Mouse (Mus musculus) stomach, postnatal 0 days (tissue): ENCODE results near the gene Bach2. TPM values are rescaled to one million over a fixed set of nuclear protein-coding genes. Genes with fewer than 3 reads are reported as not detected.

Experiments
- ATAC-seq: fragments of 200-750 bp; cut with Nextera tagmentation; 2 replicates; pipeline ENCODE4 v1.8.0; 2017; ENCODE audit not compliant: low FRiP score, low TSS enrichment
- DNase-seq: peaks from one replicate; pipeline ENCODE4 v3.0.0-alpha.2; 2016; ENCODE audit warnings: low spot score
- H3K27ac ChIP-seq: fragments of 300-500 bp; sonication (generic); replicated peaks from 2 replicates; pipeline ENCODE4 v1.5.1; 2014; ENCODE audit warnings: mild to moderate bottlenecking, control low read depth
- H3K27me3 ChIP-seq: fragments of 300-500 bp; sonication (generic); 2 replicates; pipeline ENCODE4 v1.6.1; 2014; ENCODE audit warnings: low read length; ENCODE audit not compliant: control insufficient read depth, insufficient read depth
- H3K36me3 ChIP-seq: fragments of 300-500 bp; sonication (generic); 2 replicates; pipeline ENCODE4 v1.6.1; 2014; ENCODE audit warnings: low read length, mixed read lengths; ENCODE audit not compliant: control insufficient read depth, insufficient read depth
- H3K4me1 ChIP-seq: fragments of 300-500 bp; sonication (generic); replicated peaks from 2 replicates; pipeline ENCODE4 v1.6.1; 2014; ENCODE audit warnings: antibody characterized with exemption; ENCODE audit not compliant: control insufficient read depth, insufficient read depth
- H3K4me2 ChIP-seq: fragments of 300-500 bp; sonication (generic); replicated peaks from 2 replicates; pipeline ENCODE4 v1.6.1; 2014; ENCODE audit warnings: low read depth, mild to moderate bottlenecking, control low read depth, moderate library complexity
- H3K4me3 ChIP-seq: fragments of 300-500 bp; sonication (generic); 2 replicates; pipeline ENCODE4 v1.5.1; 2014; ENCODE audit warnings: low read depth, low read length, control low read depth
- H3K9ac ChIP-seq: fragments of 300-500 bp; sonication (generic); 2 replicates; pipeline ENCODE4 v1.6.1; 2014; ENCODE audit warnings: mild to moderate bottlenecking, low read length, control low read depth, mixed read lengths
- H3K9me3 ChIP-seq: fragments of 300-500 bp; sonication (generic); 2 replicates; pipeline ENCODE4 v1.6.1; 2016; ENCODE audit warnings: low read length; ENCODE audit not compliant: control insufficient read depth
- CTCF ChIP-seq: IDR thresholded peaks from 2 replicates; pipeline ENCODE4 v1.5.1; 2016; ENCODE audit warnings: antibody characterized with exemption, low read depth, mild to moderate bottlenecking, moderate library complexity
- EP300 ChIP-seq: optimal IDR thresholded peaks from 2 replicates; pipeline ENCODE3; 2016; ENCODE audit warnings: antibody characterized with exemption
- WGBS: fragments of 180-500 bp; shearing (Covaris S2); extraction: QIAGEN DNeasy Blood & Tissue Kit; methylation state at CpG from one replicate; pipeline ENCODE4 v1.1.7; 2014; 5-methylcytosine and 5-hydroxymethylcytosine counted together
- polyA plus RNA-seq: library from polyadenylated mRNA; unstranded; fragments of >200 nt; fragmentation: Nextera tagmentation; extraction: Ambion mirVana; gene quantifications from 2 replicates; pipeline ENCODE4 v1.2.1, GENCODE M21; 2015

Gene Bach2
- polyA plus RNA-seq, 1 experiment from 2014 or later = 1.9 TPM

DNA sequence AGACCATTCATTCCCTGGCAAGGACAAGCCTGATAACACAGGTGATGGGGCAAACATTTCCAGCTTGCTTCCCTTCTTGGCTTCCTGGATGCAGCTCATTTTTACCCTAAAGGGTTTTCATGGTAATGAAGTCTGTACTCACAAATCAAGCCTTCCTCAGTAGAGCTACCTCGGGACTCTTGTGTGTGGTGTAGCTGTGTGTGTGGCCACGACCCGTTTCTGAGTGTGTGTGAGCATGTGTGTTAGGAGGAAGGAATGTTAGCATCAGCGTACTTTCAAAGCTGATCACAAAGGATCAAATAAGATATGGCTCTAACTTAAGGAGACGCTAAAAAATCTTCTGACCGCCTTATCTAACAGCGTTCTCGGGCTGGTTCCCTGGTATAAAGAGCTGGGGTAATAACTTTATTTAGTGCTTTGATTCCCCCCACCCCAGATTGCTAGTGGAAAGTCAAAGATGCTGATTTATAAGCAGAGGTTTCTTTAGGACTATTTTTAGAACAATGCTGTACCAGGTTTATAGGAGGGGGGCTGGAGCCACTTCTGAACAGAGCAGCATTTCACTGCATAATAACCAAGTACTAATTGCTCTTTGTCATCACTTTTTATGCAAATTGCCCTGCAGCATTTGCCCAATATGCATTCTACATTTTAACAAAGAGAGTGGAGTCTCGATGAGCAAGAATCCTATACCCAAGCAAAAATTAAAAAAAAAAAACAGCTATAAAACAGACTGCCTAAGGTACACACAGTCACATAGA, 28.0 kb upstream of the Bach2 start:
- no peak overlapping the region for H3K4me3 ChIP-seq
- no peaks in the 10 kb centered on the region for H3K9me3 ChIP-seq
- ATAC-seq = no peak
- H3K4me2 ChIP-seq = no peak overlapping the region
- no peaks in the 10 kb centered on the region for H3K36me3 ChIP-seq
- H3K27me3 ChIP-seq = no peaks in the 10 kb centered on the region
- no peak overlapping the region for H3K9ac ChIP-seq
- TF ChIP-seq CTCF (no peak), EP300 (no peak)
- no peaks in the 10 kb centered on the region for H3K4me1 ChIP-seq
- 49% methylated on average over 9 of the region's 9 CpGs for WGBS
- no peak for DNase-seq
- H3K27ac ChIP-seq = no peak overlapping the region

- Histone ChIP-seq H3K27ac (no peak overlapping the region), H3K36me3 (no peaks in the 10 kb centered on the region), H3K9me3 (no peaks in the 10 kb centered on the region), H3K9ac (no peak overlapping the region), H3K27me3 (no peaks in the 10 kb centered on the region), H3K4me3 (no peak overlapping the region), H3K4me1 (no peaks in the 10 kb centered on the region), H3K4me2 (no peak overlapping the region)
- ATAC-seq (no peak), DNase-seq (no peak)
- no peak for TF ChIP-seq CTCF
- TF ChIP-seq EP300 = no peak
Observed at GRCm38 (mm10) chr4:32212593-32212992, 26.0 kb upstream of the Bach2 start.

- Histone ChIP-seq H3K4me1 (no peaks in the 10 kb centered on the region), H3K9me3 (no peaks in the 10 kb centered on the region), H3K4me3 (no peak overlapping the region), H3K9ac (no peak overlapping the region), H3K27me3 (no peaks in the 10 kb centered on the region), H3K36me3 (no peaks in the 10 kb centered on the region), H3K4me2 (no peak overlapping the region), H3K27ac (no peak overlapping the region)
- TF ChIP-seq CTCF (no peak), EP300 (no peak)
- DNase-seq = no peak
- whole genome bisulfite sequencing = 79% methylated on average over 4 of the region's 4 CpGs
- ATAC-seq = no peak
Observed at GRCm38 (mm10) chr4:32216466-32216865, 22.1 kb upstream of the Bach2 start.

GRCm38 (mm10) chr4:32217016-32217415, 21.6 kb upstream of the Bach2 start:
- no peak overlapping the region for H3K4me2 ChIP-seq
- H3K27me3 ChIP-seq = no peaks in the 10 kb centered on the region
- H3K9me3 ChIP-seq = no peaks in the 10 kb centered on the region
- ATAC-seq (no peak), DNase-seq (no peak)
- H3K36me3 ChIP-seq = no peaks in the 10 kb centered on the region
- no peak overlapping the region for H3K4me3 ChIP-seq
- H3K9ac ChIP-seq = no peak overlapping the region
- TF ChIP-seq EP300 (no peak), CTCF (no peak)
- H3K27ac ChIP-seq = no peak overlapping the region
- 89% methylated on average over 3 of the region's 3 CpGs for WGBS
- H3K4me1 ChIP-seq = no peaks in the 10 kb centered on the region

- ATAC-seq = no peak
- Histone ChIP-seq H3K9ac (no peak overlapping the region), H3K9me3 (no peaks in the 10 kb centered on the region), H3K27ac (no peak overlapping the region), H3K4me2 (no peak overlapping the region), H3K4me3 (no peak overlapping the region), H3K36me3 (no peaks in the 10 kb centered on the region), H3K27me3 (no peaks in the 10 kb centered on the region), H3K4me1 (no peaks in the 10 kb centered on the region)
- TF ChIP-seq CTCF (no peak), EP300 (no peak)
- 80% methylated on average over 12 of the region's 12 CpGs for WGBS
- DNase-seq = no peak
Observed at GRCm38 (mm10) chr4:32217593-32217992, 21.0 kb upstream of the Bach2 start.

DNA sequence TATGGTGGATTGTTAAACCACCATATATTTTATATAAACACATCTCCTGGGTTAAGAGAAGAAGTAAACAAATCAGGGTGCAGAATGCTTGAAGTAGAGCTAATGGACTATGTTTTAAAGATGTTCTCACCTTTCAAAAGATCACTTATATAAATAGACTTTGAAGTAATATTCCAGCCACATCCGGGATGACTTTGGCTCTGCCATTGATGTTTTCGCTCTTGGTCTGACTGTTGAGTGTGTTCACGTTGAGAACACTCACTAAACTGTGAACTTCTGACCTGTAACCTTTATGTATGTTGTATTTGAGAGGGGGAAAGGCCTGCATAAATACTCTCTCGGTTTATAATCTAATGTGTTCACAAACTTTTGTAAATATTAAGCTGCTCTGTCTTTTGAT, 20.2 kb upstream of the Bach2 start:
- no peak for ATAC-seq
- Histone ChIP-seq H3K36me3 (no peaks in the 10 kb centered on the region), H3K4me2 (no peak overlapping the region), H3K27ac (no peak overlapping the region), H3K4me1 (no peaks in the 10 kb centered on the region), H3K9ac (no peak overlapping the region), H3K27me3 (no peaks in the 10 kb centered on the region), H3K4me3 (no peak overlapping the region), H3K9me3 (no peaks in the 10 kb centered on the region)
- TF ChIP-seq CTCF (no peak), EP300 (no peak)
- WGBS = 33% methylated on average over 4 of the region's 4 CpGs
- DNase-seq = no peak
